Mouse (Mus musculus) G1E (cell line): ENCODE measurements around the gene Hs2st1.

ENCODE experiments used
- CTCF ChIP-seq: IDR thresholded peaks from 2 replicates; pipeline ENCODE4 v1.5.1; 2012; ENCODE audit warnings: low read depth, low read length, inconsistent platforms, mixed read lengths
- GATA1 ChIP-seq: IDR thresholded peaks from 2 replicates; pipeline ENCODE4 v1.6.1; 2012; ENCODE audit warnings: borderline replicate concordance, low read length, inconsistent platforms, mixed read lengths
- GATA2 ChIP-seq: IDR thresholded peaks from 2 replicates; pipeline ENCODE4 v1.6.1; 2012; ENCODE audit warnings: low read depth, low read length, inconsistent platforms, borderline replicate concordance
- POLR2AphosphoS5 ChIP-seq: IDR thresholded peaks from 2 replicates; pipeline ENCODE4 v1.6.1; 2012; ENCODE audit warnings: low read depth, low read length, inconsistent platforms; ENCODE audit not compliant: insufficient replicate concordance
- TAL1 ChIP-seq: conservative IDR thresholded peaks from 2 replicates; pipeline ENCODE4 v1.6.1; 2012; ENCODE audit warnings: low read depth, low read length, inconsistent platforms, mixed read lengths

- TF ChIP-seq CTCF = no peak
- TF ChIP-seq TAL1 = no peak
- no peak for TF ChIP-seq POLR2AphosphoS5
- TF ChIP-seq GATA1 = no peak
- no peak for TF ChIP-seq GATA2
Measured at GRCm38 (mm10) chr3:144459285-144459697, 110.7 kb downstream of the Hs2st1 start.
